Mouse (Mus musculus): ENCODE measurements around the gene Smarca2.

The Smarca2 gene

GRCm38 (mm10) chr19:26747571-26748539, 143.0 kb downstream of the Smarca2 start:
- peak; percentile 91 for DNase-seq (ENCODE audit: low spot score)

DNA sequence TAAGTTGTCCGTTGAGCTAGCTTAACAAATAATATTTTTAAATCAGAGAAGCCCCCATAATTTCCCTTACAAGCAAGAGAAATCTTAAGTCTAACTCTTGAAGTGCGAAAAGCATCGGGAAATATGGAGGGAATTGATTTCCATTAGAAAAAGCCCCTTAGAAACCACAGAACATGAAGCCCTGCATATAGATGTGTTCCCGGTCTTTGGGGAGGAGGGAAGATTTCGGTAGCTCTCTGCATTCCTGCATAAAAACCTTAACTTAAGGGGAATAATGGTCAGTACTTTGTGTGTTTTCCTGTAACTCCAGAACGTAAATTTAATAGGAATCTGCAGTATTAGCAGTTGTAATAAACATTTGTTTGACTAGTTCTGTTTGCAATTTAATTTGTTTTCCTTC, 143.8 kb downstream of the Smarca2 start:
- no peak for DNase-seq (ENCODE audit: low spot score)

DNA sequence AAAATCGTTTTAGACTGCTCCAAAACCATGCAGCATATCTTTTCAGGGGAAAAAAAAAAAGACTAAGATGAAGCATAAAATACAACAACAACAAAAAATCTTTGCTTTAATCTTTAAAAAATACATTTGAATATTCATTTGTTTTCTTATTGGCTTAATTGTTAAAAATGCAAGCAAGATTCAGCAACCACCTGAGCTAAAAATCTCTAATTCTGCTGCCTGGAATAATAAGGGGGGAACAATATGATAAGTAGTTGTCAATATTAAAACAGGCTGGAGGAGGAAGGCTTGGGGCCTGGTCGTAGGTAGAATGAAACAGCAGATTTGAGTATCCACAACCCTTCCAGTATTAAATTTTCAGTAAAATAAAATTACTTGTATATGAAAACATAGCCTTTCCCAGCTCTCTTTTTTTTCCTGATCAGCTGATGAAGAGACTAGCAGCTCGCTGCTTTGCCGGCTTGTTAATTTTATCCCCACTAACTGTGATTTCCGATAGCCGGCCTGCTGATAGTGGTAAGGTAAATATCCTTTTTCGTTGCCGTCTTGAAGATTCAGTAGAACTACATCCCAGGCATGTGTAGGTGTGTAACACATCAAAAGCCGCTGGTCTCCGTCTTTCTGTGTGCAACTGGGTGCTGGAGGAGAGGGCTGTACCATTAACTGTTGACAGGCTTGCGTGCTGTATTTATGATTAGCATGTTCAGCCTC, 144.7 kb downstream of the Smarca2 start:
- DNase-seq (ENCODE audit: low spot score): no peak

DNA sequence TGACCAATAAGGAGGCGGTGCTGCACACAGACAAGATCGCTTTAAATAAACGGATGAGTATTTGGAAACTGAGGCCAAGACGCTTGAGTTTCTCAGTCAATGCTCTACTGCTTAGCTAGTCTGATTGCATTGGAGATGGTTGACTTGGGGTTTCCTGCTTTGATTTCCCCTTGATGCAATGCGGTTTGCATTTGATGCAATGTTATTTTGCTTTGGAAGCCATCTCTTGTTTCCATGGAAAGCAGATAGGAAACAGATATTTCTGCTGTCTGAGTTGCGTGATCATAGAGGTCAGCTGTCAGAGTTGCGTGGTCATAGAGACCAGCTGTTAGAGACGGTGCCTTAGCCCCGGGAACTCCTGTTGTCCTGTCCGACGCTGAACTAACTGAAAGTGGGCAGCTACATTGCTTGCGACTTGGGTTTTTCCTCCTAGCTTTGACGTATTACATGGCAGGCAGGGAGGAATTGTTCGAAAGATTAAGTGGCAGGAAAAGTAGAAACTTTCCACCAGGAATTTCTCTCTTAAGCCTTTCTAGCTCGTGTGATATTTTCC, 147.8 kb downstream of the Smarca2 start:
- DNase-seq (ENCODE audit: low spot score): no peak

- no peak for DNase-seq (ENCODE audit: low spot score)
Observed at GRCm38 (mm10) chr19:26753266-26753872, 148.5 kb downstream of the Smarca2 start.

DNA sequence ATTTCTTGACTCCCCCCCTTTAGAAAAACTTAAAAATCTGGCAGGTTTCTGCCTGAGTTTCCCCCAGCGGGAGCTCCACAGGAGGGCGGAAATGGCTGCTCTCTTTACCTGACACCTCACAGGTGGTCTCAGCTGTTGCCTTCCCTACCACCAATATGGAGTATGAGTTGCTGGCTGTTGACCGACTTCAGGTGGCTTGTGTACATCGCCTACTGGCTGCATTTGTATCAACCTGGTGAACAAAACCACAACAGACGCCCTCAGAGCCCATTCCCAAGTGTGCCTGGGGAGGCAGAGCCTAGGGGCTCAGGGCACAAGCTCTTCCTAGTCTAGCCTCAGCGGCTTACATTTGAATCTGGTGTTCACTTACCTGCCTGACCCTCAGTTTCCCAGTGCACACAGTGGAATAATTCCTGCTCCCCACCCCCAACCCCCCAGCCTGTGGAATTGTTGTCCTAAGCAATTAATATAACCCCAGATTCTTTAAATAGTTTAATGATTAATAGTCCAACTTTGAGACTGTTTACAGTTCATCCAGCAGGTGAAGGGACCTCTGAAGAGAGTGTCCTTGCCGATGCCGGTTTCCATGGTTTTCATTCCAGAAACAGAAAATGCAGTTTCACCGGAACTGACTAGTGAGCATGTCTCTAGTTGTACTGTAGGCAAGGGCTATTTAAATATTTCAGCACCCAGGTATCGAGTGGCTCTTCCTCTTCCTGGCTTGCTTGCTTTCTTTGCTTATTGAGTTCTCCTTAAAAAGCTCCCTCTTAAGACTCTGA, 149.4 kb downstream of the Smarca2 start:
- DNase-seq (ENCODE audit: low spot score): no peak

DNA sequence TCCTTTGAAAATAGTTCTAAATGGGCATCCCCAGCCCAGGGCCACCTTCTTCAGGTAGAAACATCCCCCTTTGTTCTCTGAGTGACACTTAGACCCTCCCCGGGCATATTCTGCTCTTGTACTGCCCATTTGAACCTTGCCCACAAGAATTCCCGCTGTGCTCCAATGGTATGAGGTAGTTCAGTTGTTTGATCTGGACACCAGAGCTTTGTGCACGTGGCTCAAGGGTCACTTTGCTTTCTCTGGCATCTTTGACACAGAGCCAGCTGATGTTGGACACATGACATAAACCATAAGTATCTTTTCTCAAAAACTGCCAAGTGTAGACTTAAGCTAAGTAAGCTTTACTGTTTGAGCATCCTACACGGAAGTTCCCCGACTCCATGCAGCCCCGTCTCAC, 151.1 kb downstream of the Smarca2 start:
- DNase-seq (ENCODE audit: low spot score): no peak

- no peak for DNase-seq (ENCODE audit: low spot score)
Observed at GRCm38 (mm10) chr19:26756399-26756798, 151.5 kb downstream of the Smarca2 start.

GRCm38 (mm10) chr19:26758156-26758555, 153.3 kb downstream of the Smarca2 start:
- DNase-seq (ENCODE audit: low spot score): no peak

DNA sequence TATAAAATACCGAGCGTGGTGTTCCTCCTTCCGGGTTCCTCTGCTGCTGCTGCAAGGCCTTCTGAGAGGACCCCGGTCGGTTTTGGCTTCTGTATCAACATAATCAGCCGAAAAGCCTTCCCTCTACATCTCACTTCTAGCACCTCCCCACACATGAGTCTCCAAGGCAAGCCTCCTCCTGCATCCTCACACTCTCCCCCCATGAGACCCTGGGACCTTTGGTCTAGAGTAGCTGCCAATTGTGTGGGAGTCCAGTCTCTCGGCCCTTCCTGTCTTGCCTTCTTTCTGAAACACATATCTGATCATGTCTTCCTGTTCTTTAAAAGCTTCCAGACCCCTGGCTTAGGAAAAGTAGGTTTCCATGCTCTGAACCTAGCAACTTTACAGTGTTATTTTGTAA, 153.8 kb downstream of the Smarca2 start:
- DNase-seq (ENCODE audit: low spot score): no peak

DNA sequence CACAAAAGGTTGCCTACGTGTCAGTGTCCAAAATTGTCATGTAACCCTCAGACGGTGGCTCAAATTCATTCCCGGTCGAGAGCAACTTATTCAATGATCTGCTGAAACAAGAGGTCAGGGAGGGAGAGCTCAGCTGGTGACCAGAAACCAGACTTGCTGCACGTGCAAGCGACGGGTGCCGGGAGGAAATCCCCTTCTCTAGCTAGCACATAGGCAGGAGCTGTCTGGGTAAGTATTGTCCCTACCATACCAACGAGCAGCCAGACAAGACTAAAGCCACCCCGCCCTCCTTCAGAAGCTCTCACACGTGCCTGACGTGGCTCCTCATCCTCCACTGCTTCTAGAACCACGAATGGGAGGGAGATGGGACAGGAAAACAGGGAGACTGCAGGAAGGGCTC, 154.4 kb downstream of the Smarca2 start:
- no peak for DNase-seq (ENCODE audit: low spot score)

DNA sequence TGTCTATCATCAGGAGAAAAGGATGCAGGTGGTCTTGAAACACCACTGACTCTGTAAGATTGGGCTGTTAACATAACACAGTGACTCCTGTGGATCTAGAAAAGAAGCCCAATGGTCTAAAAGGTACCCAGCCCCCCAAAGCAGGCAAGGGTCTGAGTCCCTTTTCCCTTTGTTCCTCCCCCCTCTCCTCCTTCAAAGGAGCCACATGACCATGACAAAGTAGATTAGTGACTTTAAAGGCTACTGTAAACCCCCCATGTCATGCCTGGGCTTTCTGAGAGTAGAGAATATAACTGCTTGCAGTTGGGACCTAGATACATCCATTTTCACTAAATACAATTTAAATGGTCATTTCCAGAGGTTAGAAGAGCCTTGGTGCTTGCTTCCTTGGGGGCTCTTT, 156.4 kb downstream of the Smarca2 start:
- no peak for DNase-seq (ENCODE audit: low spot score)

DNA sequence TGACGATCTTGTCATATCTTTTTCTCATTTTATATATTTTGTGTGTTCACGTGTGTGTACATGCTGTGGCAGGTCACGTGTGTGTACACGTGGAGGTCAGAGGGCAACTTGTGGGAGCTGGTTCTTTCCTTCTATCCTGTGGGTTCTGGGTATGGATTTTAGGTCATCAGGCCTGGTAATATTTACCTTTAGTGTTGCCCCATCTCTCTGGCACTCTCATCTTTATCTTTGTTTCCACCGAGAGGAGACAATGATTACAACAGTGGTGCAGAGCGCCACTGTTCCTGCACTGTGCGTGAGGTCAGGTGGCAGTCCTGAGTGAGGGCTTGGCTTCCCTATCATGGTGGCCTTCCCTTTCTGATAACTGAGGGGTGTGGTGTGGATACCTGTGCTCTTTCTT, 160.6 kb downstream of the Smarca2 start:
- no peak for DNase-seq (ENCODE audit: low spot score)

DNA sequence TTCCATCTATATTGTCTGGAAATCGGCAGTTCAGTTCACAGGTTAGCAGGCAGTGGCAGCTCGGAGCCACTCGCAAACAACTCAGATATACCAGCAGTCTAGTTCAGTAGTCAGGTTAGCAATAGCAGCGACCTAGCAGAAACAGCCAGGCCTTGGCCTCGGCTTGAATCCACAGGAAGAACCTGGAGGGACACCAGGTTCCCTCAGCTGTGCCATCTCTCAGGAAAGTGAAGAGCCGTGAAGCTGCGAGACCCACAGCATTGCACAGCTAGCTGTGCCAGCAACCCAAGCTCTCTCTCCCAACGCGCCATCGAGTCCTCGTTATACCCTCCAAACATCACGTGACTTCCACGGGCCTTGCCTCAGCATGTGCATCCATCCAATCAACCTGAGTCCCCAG, 162.6 kb downstream of the Smarca2 start:
- DNase-seq (ENCODE audit: low spot score): no peak

DNA sequence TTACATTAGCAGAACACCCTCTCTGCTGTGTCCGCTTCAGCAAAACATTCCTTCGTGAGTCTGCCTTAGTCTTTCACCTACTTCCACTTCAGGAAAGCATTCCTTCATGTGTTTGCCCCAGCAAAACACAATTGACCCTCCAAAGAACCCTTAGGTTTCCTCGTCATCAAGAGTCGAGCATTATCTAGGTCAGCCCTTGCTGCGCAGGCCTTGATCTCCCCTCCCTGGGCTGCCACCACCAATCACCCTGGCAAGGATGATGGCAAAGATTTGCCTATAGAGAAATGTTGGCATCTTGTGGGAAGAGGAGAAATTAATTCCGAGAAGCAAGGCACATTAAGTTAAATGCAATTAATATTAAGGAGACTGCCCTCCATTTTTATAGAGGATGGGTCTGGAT, 163.1 kb downstream of the Smarca2 start:
- DNase-seq (ENCODE audit: low spot score): no peak

DNA sequence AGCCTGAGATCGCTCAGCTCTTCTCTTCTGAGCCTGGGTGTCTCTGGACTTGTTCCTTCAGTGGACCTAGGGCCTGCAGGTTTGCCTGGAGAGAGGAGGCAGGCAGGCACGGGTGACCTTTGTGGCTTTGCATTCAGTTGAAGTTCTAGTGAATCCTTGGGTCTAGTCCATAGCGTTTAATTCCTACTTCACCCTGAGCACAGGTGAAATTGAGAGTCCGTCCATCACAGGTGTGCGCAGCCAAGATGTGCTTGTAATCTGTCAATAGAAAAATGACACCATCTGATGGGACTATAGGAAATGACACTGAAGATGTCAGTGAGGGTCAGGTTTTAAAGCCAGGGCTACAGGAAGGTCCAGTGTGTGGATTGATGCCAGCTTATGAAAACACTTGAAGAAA, 164.0 kb downstream of the Smarca2 start:
- no peak for DNase-seq (ENCODE audit: low spot score)

- DNase-seq (ENCODE audit: low spot score): no peak
Observed at GRCm38 (mm10) chr19:26769609-26770500, 165.0 kb downstream of the Smarca2 start.

- DNase-seq (ENCODE audit: low spot score): no peak
Observed at GRCm38 (mm10) chr19:26770592-26770991, 165.7 kb downstream of the Smarca2 start.

GRCm38 (mm10) chr19:26772051-26772583, 167.3 kb downstream of the Smarca2 start:
- DNase-seq (ENCODE audit: low spot score): no peak

All from T-cell, adult 2 months (primary cell).